Mouse (Mus musculus) neural tube, embryonic 14.5 days (tissue): ENCODE data around the gene Rps6kb2. TPM values are rescaled to one million over a fixed set of nuclear protein-coding genes. Genes with fewer than 3 reads are reported as not detected.
"Not testable (repeated sequence)": the region's sequence is repeated elsewhere in the genome, so short reads cannot be mapped to it uniquely, and the experiment has no call there.

Experiments
- ATAC-seq: fragments of 200-750 bp; cut with Nextera tagmentation; 2 replicates; pipeline ENCODE4 v1.8.0; 2017; ENCODE audit warnings: low read depth, mild to moderate bottlenecking, moderate TSS enrichment, moderate library complexity
- H3K27ac ChIP-seq: fragments of 300-500 bp; sonication (generic); 2 replicates; pipeline ENCODE4 v1.5.1; 2014; ENCODE audit warnings: low read depth, mild to moderate bottlenecking, control low read depth, low read length, moderate library complexity, mixed read lengths
- H3K27me3 ChIP-seq: fragments of 300-500 bp; sonication (generic); 2 replicates; pipeline ENCODE4 v1.6.1; 2014; ENCODE audit warnings: low read length; ENCODE audit not compliant: control insufficient read depth, insufficient read depth
- H3K36me3 ChIP-seq: fragments of 300-500 bp; sonication (generic); 2 replicates; pipeline ENCODE4 v1.6.1; 2014; ENCODE audit warnings: low read length, mixed read lengths; ENCODE audit not compliant: control insufficient read depth, insufficient read depth
- H3K4me1 ChIP-seq: fragments of 300-500 bp; sonication (generic); 2 replicates; pipeline ENCODE4 v1.6.1; 2014; ENCODE audit warnings: low read length; ENCODE audit not compliant: control insufficient read depth, insufficient read depth
- H3K4me2 ChIP-seq: fragments of 300-500 bp; sonication (generic); 2 replicates; pipeline ENCODE4 v1.6.1; 2014; ENCODE audit warnings: mild to moderate bottlenecking, low read depth, low read length, control low read depth
- H3K4me3 ChIP-seq: fragments of 300-500 bp; sonication (generic); 2 replicates; pipeline ENCODE4 v1.5.1; 2014; ENCODE audit warnings: low read depth, low read length, control low read depth, mixed read lengths
- H3K9ac ChIP-seq: fragments of 300-500 bp; sonication (generic); replicated peaks from 2 replicates; pipeline ENCODE4 v1.6.1; 2014; ENCODE audit warnings: low read depth, mild to moderate bottlenecking, control low read depth, low read length, mixed read lengths
- H3K9me3 ChIP-seq: fragments of 300-500 bp; sonication (generic); 2 replicates; pipeline ENCODE4 v1.6.1; 2016; ENCODE audit warnings: low read length; ENCODE audit not compliant: control insufficient read depth
- WGBS: fragments of 180-500 bp; shearing (Covaris S2); extraction: QIAGEN DNeasy Blood & Tissue Kit; methylation state at CpG from one replicate; pipeline ENCODE4 v1.1.7; 2014; 5-methylcytosine and 5-hydroxymethylcytosine counted together
- polyA plus RNA-seq: library from polyadenylated mRNA; unstranded; fragments of >200 nt; fragmentation: Nextera tagmentation; extraction: Ambion mirVana; gene quantifications from 2 replicates; pipeline ENCODE4 v1.2.1, GENCODE M21; 2014

Rps6kb2 gene
- polyA plus RNA-seq, 1 experiment from 2014 or later: 40.9 TPM

DNA sequence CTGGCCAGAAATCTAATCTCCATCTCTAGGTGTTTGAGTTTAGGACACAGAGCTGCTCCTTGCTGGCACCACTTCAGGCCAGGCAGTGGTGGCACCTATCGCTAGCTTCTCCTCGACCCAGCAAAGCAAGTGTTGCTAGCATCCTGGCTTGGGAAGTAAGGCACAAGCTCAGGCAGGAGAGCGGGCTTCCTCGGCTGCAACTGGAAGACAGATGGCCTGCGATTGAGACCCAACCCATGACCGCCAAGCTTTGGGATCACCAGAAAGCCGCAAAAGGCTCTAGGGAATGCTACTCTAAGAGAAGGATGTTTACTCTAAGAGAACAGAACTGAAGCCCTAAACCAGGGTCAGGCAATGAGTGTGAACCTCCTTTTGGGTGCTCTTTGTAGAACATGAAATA lies 33.7 kb downstream of the Rps6kb2 start:
- 96% methylated on average over 7 of the region's 7 CpGs for WGBS
- Histone ChIP-seq H3K27me3 (no peaks in the 10 kb centered on the region), H3K4me2 (no peak overlapping the region), H3K9ac (no peak overlapping the region), H3K9me3 (no peaks in the 10 kb centered on the region), H3K27ac (no peak overlapping the region), H3K4me3 (no peak overlapping the region), H3K4me1 (peaks cover 6% of the 10 kb centered on the region), H3K36me3 (peaks cover 38% of the 10 kb centered on the region)
- ATAC-seq: no peak

DNA sequence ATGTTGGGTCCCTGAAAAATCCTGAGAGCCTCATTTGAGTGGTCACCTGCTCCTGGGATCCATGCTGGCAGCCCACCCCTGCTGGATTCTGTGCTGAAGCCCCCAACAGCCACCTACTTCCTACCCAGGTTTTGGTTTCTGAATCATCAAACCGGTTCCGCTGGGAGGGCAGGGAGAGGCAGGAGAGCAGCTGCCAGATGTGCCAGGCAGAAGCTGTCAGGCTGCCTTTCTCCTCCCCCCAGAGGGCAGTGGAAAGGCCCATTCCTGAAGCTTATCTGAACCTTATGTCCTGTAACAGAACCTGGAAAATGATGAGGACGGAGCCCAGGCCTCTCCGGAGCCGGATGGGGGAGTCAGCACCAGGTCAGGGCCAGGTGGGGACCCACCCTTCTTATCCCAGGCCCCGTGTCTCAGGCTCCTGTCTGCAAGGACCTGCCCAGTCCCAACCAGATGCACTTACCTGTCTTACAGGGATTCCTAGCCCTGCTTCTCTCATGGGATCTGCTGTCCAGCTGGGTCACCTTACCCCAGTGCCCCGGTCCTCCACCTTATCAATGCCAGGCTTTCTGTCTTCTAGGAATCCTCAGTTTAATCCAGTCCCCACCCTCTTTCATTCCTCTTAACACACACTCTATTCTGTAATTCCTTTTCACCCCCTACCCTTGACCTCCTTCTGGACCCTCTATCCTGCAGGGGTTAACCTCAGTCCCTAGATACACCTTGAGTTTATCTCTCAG lies 36.2 kb downstream of the Rps6kb2 start:
- ATAC-seq: no peak
- no peak overlapping the region for H3K27ac ChIP-seq

DNA sequence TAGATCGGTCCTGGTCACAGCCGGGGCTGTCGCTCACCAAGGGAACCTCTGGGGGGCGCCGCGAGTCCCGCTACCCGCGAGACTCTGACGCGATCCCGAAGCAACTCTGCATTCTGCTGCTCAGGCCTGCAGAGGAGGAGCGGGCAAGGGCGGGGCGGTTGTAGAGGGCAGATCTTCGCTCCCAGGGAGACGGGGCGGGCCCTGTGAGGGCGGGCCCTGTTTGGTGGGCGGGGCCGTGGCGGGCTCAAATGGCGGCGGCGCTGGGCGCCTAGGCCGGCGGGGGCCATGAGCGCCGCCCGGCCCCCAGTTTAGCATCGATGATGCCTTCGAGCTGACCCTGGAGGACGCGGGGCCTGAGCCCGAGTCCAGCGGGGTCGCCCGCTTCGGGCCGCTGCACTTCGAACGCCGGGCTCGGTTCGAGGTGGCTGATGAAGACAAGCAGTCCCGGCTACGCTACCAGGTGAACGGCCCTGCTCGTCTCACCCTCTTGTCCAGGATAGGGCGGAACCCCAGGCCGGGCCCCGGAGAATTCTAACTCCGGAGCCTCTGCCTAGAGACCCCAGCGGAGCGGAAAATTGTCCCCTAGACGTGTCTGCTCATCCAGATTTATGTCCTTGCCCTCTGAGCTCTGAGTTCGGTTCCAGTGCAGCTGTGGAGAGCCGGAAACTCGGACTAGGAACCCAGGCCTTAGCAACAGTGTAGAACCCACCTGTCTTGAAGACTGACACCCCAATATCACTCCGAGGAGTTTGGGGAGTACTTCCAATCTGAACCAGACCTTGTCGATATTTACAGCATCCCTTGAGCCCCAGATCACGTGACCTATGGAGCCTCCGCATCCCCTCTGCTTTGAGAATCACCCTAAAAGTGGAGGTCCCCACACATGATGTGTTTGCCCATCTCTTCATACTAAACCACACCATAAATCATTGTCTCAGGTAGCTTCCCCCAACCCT lies 37.1 kb downstream of the Rps6kb2 start, which contains the start of gene Aip:
Gene Aip (minus strand): TSS at position 118 of the 956 bp plus-strand sequence.
- Histone ChIP-seq H3K9me3 (no peaks in the 10 kb centered on the region), H3K36me3 (peaks cover 19% of the 10 kb centered on the region), H3K4me3 (peak within 1 kb of the TSS; percentile 68), H3K27ac (peak within 1 kb of the TSS; percentile 69), H3K9ac (peak within 1 kb of the TSS; percentile 78), H3K27me3 (no peaks in the 10 kb centered on the region), H3K4me2 (peak within 1 kb of the TSS; percentile 56), H3K4me1 (peaks cover 6% of the 10 kb centered on the region)
- WGBS: 1% methylated on average over 63 of the region's 64 CpGs
- peak; percentile 93 for ATAC-seq

More for the DNA sequence above, 36.2 kb downstream of the Rps6kb2 start:
- Histone ChIP-seq H3K4me2 (peak overlapping the region; percentile 56), H3K27me3 (no peaks in the 10 kb centered on the region), H3K4me1 (peaks cover 6% of the 10 kb centered on the region), H3K4me3 (peak overlapping the region; percentile 68), H3K36me3 (peaks cover 28% of the 10 kb centered on the region), H3K9me3 (no peaks in the 10 kb centered on the region), H3K9ac (peak overlapping the region; percentile 78)
- 67% methylated on average over 7 of the region's 7 CpGs for WGBS

DNA sequence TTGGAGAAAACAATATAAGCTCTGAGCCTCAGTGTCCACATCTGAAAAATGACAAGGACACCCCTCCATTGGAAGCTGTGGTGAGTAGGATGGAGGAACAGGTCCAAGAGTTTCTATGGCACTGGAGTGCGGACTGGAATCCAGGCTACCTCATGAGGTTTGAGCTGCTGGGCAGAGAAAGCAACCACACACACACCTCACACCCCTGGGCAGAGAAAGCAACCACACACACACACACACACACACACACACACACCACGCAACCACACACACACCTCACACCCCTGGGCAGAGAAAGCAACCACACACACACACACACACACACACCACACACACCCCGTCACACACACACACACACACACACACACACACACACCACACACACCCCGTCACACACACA lies 37.9 kb downstream of the Rps6kb2 start:
- Histone ChIP-seq H3K4me1 (peaks cover 12% of the 10 kb centered on the region), H3K4me3 (peak overlapping the region; percentile 68), H3K4me2 (peak overlapping the region; percentile 56), H3K9ac (peak overlapping the region; percentile 78), H3K36me3 (peaks cover 17% of the 10 kb centered on the region), H3K27ac (peak overlapping the region; percentile 34; the same call in 1 of the 2 replicates)
- H3K9me3 ChIP-seq, ATAC-seq, H3K27me3 ChIP-seq: not testable (repeated sequence)
- 24% methylated on average over 4 of the region's 4 CpGs for WGBS

DNA sequence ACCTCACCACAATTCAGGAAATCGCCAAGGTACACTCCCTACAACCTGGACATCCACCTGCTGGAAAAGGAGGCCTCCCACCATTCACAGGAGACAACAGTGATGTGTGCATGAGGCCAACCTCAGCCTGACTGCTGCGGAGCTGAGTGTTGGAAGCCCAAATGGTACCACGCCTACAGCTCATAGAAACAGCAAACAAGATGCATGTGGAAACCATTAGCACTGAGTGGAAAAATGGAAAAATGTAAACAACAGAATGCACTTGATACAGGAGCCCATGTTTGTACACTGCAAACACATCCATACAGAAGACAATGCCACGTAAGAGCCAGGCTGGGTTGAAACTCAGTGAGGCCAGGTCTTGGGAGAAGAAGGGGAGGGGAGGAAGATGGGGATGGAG lies 38.7 kb downstream of the Rps6kb2 start:
- H3K36me3 ChIP-seq: peaks cover 10% of the 10 kb centered on the region; the same call in 1 of the 2 replicates
- no peaks in the 10 kb centered on the region for H3K9me3 ChIP-seq
- H3K4me2 ChIP-seq: no peak overlapping the region
- WGBS: 89% methylated on average over 4 of the region's 4 CpGs
- H3K9ac ChIP-seq: no peak overlapping the region
- H3K27ac ChIP-seq: no peak overlapping the region
- no peaks in the 10 kb centered on the region for H3K27me3 ChIP-seq
- H3K4me3 ChIP-seq: no peak overlapping the region
- ATAC-seq: no peak
- peaks cover 13% of the 10 kb centered on the region for H3K4me1 ChIP-seq

DNA sequence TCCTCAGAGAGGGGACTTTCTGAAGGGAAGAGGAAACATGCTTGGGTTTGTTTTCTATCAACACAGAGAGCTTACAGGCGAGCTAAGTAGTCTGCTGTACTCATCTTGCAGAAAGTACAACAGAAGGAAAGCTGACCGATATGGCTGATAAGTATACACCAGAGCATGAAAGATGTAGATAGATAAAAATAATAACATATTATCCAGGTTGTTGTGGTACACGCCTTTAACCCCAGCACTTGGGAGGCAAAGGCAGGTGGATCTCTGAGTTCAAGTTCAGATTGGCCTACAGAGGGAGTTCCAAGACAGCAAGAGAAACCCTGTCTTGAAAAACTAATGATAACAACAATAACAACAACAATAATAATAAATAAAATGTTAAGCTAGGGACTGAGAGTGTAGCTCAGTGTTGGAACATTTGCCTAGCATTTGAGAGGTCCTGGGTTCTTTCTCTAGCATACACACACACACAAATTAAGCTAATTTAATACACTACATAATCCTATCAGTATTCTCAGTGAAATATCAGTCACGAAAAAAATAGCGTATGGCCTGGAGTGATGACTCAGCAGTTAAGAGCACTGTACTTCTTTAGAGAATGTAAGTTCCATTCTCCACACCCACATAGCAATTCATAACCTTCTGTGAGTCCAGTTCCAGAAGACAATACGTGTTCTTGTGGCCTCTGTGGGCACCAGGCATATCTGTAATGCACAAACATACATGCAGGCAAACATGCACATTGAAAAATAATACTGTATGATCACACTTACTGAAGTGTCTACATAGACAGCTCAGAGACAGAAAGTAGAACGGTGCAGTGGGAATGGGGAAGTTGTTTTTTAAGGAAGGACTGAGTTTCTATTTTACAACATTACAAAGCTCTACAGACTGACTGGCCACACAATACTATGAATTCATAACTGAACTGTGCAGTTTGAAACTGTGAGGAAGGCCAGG lies 40.5 kb downstream of the Rps6kb2 start:
- no peak overlapping the region for H3K27ac ChIP-seq
- 87% methylated on average over 7 of the region's 7 CpGs for WGBS
- H3K36me3 ChIP-seq: no peaks in the 10 kb centered on the region
- H3K9me3 ChIP-seq: no peaks in the 10 kb centered on the region
- H3K4me2 ChIP-seq: no peak overlapping the region
- H3K9ac ChIP-seq: no peak overlapping the region
- no peak overlapping the region for H3K4me3 ChIP-seq
- ATAC-seq: no peak
- no peaks in the 10 kb centered on the region for H3K27me3 ChIP-seq
- peaks cover 13% of the 10 kb centered on the region for H3K4me1 ChIP-seq

DNA sequence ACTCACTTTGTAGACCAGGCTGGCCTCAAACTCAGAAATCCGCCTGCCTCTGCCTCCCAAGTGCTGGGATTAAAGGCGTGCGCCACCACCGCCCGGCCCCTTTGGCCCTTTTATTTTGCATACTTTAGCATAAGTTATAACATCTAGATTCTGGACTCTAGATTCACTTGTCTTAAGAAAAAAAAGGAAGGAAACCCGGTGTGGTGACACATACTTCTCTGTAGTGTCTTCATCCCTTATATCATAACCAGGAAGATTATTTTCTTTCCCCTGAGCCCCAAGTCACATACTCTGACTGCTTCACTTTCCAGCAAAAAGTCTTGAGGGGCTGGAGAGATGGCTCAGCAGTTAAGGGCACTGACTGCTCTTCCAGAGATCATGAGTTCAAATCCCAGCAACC lies 41.3 kb downstream of the Rps6kb2 start:
- not testable (repeated sequence) for H3K9ac ChIP-seq, H3K4me3 ChIP-seq, ATAC-seq, H3K9me3 ChIP-seq, H3K27ac ChIP-seq, H3K27me3 ChIP-seq, H3K4me2 ChIP-seq, H3K36me3 ChIP-seq
- H3K4me1 ChIP-seq: peaks cover 10% of the 10 kb centered on the region
- 56% methylated on average over 6 of the region's 6 CpGs for WGBS

DNA sequence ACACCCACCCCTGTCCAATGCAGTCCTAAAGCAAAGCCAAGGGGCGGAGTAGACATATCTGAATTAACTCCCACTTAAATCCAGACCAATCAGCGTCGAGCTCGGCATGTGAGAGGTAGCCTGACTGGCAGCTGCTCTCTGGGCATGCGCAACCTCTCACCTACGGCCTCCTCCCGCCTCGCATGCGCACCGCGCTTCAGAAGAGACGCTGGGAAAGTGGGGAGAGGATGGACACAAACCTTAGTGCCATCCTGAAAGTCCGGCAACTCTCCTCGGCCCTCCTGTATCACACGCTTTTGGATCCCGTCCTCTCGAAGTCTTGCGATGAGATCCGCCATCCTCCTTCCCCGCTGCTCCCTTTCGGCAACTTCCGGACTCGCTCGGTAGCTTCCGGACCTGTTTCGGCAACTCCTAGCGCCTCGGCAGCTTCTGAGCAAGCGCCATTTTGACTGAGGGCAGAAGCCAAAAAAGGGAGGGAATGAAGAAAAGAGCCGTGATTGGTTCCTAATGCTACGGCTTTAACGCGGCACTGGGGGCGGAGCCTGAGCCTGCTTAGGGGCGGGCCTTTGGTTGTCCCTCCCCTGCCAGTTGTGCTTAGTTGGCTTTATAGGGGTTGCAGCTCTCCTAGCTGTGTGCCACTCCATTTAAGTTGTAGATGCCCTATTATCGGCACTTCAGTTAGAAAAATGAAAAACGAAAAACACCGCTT lies 41.9 kb downstream of the Rps6kb2 start:
- peak; percentile 84 for ATAC-seq
- Histone ChIP-seq H3K9ac (peak overlapping the region; percentile 43; the same call in 1 of the 2 replicates), H3K9me3 (no peaks in the 10 kb centered on the region), H3K4me1 (peaks cover 6% of the 10 kb centered on the region; the same call in 1 of the 2 replicates), H3K27ac (peak overlapping the region; percentile 76; the same call in 1 of the 2 replicates), H3K36me3 (peaks cover 4% of the 10 kb centered on the region; the same call in 1 of the 2 replicates), H3K4me3 (peak overlapping the region; percentile 40), H3K27me3 (no peaks in the 10 kb centered on the region), H3K4me2 (peak overlapping the region; percentile 41)
- WGBS: 4% methylated on average over 38 of the region's 38 CpGs
